Mouse (Mus musculus) thymus, postnatal 0 days (tissue): Measurements from ENCODE around the gene Gm20388. TPM values are rescaled to one million over a fixed set of nuclear protein-coding genes. Genes with fewer than 3 reads are reported as not detected.

Source experiments
- DNase-seq: peaks from one replicate; pipeline ENCODE4 v3.0.0-alpha.2; 2015; ENCODE audit warnings: low spot score
- polyA plus RNA-seq: library from polyadenylated mRNA; unstranded; fragments of >200 nt; fragmentation: Nextera tagmentation; extraction: Ambion mirVana; gene quantifications from 2 replicates; pipeline ENCODE4 v1.2.1, GENCODE M21; 2015

Gm20388 gene
- polyA plus RNA-seq, 1 experiment from 2014 or later, result not detected

DNA sequence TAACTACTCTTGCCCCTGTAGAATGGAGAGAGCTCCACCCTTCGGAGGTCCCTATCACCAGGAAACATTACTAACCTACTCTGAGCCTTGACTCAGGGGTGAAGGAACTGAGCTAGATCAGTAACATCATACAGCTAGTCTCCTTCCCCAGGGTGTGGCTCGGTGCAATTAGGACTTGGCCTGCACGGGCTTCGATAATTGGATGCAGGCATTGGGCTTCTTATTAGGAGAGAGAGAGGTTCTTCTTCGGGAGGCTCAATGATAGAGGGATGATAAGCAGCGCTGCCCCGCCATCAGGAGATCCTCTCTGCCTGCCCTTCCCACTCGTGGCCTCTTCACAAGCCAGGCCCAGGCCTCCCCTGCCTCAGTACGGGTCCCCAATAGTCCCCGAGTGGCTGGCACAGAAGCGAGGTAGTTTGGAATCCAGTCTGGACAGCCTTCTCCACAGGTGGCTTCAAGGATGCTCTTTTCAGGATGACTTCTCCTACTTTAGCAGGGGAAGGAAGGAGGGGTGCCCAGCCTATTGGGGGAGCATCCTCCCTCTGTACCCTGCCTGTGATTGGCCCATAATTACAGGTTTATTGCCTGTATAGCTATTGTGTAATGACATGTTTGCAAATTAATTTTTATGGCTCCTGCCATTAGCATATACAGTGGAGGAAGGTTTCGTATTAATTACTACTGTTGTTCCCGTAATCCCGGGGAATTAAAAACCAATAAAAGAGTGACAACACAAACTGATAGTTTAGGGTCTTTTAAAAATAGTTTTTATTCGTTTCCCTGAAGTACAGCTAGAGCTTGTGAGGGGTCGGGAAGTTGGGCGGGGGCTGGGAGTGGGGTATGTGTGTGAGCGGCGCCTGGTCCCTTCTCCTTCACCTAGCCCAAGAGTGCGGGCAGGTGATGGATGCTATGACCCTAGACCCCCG is 575.2 kb downstream of the Gm20388 start:
- DNase-seq, result no peak

- peak; percentile 61 for DNase-seq
Measured at GRCm38 (mm10) chr8:120486477-120487376, 576.1 kb downstream of the Gm20388 start.

GRCm38 (mm10) chr8:120487377-120487728 is 576.7 kb downstream of the Gm20388 start:
- no peak for DNase-seq

GRCm38 (mm10) chr8:120487729-120488510 is 577.3 kb downstream of the Gm20388 start:
- DNase-seq, result peak; percentile 79

DNA sequence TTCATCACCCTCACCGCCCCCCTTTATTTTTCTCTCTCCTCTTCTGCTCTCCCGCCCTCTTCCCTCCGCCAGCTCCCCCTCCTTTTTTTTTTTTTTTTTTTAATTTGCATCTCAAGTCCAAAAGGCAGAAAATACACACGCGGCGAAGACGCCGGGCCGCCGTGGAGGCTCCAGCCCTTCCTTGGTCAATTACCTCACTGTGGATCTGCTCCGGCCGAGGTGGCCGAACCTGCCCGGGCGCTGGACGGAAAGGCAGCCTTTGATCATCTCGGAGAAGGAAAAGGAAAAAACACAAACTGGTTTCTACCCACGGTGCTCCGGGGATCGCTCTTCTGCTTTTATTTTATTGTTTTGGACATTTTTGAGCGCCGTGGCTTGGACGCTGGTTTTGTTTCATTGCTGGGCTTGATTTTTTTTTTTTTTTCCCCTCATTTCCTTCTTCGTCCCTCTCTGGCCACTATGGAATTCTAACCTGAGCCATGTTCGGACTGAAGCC is 578.0 kb downstream of the Gm20388 start:
- no peak for DNase-seq

- peak; percentile 87 for DNase-seq
Measured at GRCm38 (mm10) chr8:120489142-120489754, 578.6 kb downstream of the Gm20388 start.

GRCm38 (mm10) chr8:120489771-120490281 is 579.2 kb downstream of the Gm20388 start:
- DNase-seq, result no peak

- DNase-seq, result peak; percentile 28
Measured at GRCm38 (mm10) chr8:120490354-120491141, 579.9 kb downstream of the Gm20388 start.

GRCm38 (mm10) chr8:120491166-120491793 is 580.6 kb downstream of the Gm20388 start:
- DNase-seq, result no peak

GRCm38 (mm10) chr8:120492193-120492880 is 581.7 kb downstream of the Gm20388 start:
- DNase-seq, result no peak

DNA sequence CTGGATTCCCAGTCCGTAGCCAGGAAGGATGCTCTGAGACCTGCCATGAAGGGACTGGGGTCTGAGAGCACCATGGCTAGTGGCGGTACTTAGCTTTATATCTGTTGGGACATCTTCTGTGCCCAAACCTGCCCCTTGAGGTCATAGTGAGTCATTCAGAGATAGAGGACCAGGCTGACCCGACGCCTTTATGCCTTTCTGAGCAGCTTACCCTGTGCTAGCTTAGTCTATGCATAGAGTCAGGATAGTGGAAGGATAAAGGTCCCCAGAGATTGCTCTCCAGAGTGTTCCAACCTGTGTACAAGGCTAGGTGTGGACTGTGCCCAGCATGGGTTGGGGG is 582.2 kb downstream of the Gm20388 start:
- no peak for DNase-seq

DNA sequence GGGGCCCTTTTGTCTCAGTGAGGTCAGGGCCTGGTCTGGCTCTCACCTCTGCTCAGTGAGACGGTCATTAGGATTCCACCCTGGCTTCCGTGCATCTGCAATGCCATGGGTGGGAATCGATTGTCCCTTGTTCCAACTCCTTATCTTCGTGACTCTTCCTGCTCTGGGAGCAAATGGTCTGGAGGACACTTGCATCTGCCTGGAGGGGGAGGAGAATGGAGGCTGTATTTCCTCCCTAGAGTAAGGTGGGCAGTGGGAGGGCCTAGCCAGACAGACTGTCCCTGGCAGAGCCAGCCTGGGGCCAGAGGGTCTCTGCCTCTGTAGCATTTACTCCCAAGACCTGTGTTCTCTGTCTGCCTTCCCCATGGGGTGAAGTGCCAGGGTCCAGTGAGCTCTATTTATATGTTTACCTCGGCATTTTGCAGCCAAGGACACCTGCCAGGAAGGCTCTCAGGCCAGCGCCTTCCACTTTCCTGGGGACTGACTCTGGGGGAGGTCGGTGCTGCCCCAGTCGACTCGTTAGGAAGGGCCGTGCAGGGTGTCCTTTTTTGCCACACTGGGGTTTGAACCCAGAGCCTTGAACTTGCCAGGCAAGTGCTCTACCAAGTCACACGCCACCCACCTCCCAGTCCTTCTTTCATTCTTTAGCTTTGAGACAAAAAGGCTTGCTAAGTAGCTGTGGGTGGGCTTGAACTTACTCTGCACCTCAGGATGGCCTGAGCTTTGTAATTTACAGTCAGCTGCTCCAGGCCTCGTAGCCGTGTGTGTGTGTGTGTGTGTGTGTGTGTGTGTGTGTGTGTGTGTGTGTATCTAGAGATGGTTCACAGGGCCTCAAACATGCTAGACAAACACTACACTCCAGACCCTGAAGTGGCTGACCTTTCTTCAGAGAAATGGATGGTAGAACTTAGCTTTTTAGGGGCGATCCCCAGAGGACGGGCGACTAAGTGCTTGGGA is 583.1 kb downstream of the Gm20388 start:
- no peak for DNase-seq

GRCm38 (mm10) chr8:120494903-120495302 is 584.3 kb downstream of the Gm20388 start:
- no peak for DNase-seq

DNA sequence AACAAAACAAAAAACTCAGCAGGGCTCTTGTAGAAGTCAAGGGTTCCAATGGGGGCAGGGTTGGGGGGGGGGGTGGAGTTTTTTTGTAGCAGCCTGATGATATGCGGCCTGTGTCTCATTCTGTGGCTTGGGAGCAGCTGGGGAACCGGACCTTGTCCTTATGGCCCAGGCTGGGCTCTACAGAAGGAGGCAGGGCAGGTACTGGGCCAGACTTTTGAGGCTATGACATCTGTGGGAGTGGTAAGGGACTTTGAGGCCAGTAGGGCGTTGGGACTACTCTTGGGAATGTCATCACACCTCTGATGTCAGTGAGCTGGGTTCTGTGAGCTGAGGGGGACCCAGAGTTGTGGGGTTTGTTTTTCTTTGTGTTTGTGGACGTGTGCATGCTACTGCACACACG is 584.8 kb downstream of the Gm20388 start:
- DNase-seq, result no peak

DNA sequence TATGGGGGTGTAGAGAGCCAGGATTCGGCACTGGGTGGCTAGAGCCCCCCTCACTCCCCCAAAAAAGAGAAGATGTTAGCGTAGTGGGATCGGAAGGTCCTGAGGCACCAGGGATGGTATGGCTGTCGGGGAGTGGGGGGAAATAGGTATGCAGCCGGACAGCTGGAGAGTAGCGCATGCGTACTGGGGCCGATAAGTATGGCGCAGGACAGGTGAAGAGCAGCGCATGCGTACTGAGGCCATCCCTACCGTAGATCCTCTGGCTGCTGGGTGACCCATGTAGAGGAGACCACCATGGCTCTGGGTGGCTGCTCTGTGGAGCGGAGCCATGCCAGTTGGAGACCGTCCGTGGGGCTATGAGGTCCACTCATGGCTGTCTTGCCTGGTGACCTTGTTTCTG is 585.8 kb downstream of the Gm20388 start:
- DNase-seq, result no peak

DNA sequence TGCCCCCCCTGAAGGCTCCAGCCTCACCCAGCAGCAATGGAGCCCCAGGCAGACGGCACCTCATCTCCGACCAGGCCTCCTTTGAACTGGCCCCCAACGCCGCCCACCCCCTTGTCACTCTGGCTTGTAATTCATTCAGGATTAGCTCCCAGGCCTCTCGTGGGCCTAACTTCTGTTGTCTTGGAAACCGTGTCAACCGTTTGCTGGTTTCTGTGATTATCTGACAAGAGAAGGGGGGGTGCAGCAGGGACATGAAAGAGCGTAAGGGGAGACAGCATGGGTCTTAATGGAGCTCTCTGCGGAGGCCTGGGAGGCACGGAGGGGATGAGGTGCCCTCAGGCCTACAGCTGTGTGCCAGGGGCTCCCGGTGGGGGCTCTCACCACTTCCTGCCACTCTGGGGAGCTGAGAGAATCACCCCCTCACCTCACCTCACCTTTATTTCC is 586.9 kb downstream of the Gm20388 start:
- DNase-seq, result peak; percentile 93

- no peak for DNase-seq
Measured at GRCm38 (mm10) chr8:120498349-120498831, 587.7 kb downstream of the Gm20388 start.
